ENCODE assay signal across 27 mouse cellular contexts in genomic region chr16:11905216-11905615, GRCm38 (mm10).
"Had no signal": no experiment of that assay in that cellular context is flagged by ENCODE, and none has a peak within 500 bp of the region (broad histone marks: within the 10 kb centered on the region; RNA-seq: fewer than 3 reads in every experiment).

No protein-coding gene starts in this region.

- H3K9ac ChIP-seq: embryonic facial prominence, embryonic 12.5 days; embryonic facial prominence, embryonic 13.5 days; embryonic facial prominence, embryonic 15.5 days; forebrain, embryonic 12.5 days; forebrain, embryonic 13.5 days; forebrain, embryonic 15.5 days; forebrain, postnatal 0 days had no signal

- H3K27me3 ChIP-seq: embryonic facial prominence, embryonic 12.5 days; embryonic facial prominence, embryonic 13.5 days; embryonic facial prominence, embryonic 15.5 days; forebrain, embryonic 12.5 days; forebrain, embryonic 13.5 days; forebrain, embryonic 15.5 days had no signal

- H3K36me3 ChIP-seq: embryonic facial prominence, embryonic 10.5 days; embryonic facial prominence, embryonic 12.5 days; embryonic facial prominence, embryonic 13.5 days; embryonic facial prominence, embryonic 15.5 days; forebrain, embryonic 10.5 days; forebrain, embryonic 12.5 days; forebrain, embryonic 15.5 days had no signal

- H3K4me2 ChIP-seq: embryonic facial prominence, embryonic 12.5 days; embryonic facial prominence, embryonic 13.5 days; embryonic facial prominence, embryonic 15.5 days; forebrain, embryonic 12.5 days; forebrain, embryonic 13.5 days; forebrain, embryonic 15.5 days had no signal

- H3K9me3 ChIP-seq: embryonic facial prominence, embryonic 10.5 days; embryonic facial prominence, embryonic 12.5 days; embryonic facial prominence, embryonic 13.5 days; embryonic facial prominence, embryonic 15.5 days; forebrain, embryonic 10.5 days; forebrain, embryonic 12.5 days; forebrain, embryonic 13.5 days; forebrain, embryonic 15.5 days had no signal

- DNase-seq: cerebellum, adult 2 months; cerebellum, adult 8-10 months; cerebellum, adult 9-10 months; cerebellum, adult 9-11 months; cerebellum, postnatal 10 days; cerebellum, postnatal 14 days; cerebellum, postnatal 25 days; cerebellum, postnatal 36 days; embryo, embryonic 11 days; forebrain, postnatal 0 days; gastrocnemius, adult 2 months; gastrocnemius, postnatal 10 days; gastrocnemius, postnatal 14 days; gastrocnemius, postnatal 25 days; gastrocnemius, postnatal 36 days; heart, adult 18-20 months had no signal

- H3K4me3 ChIP-seq: embryonic facial prominence, embryonic 10.5 days; embryonic facial prominence, embryonic 12.5 days; embryonic facial prominence, embryonic 13.5 days; embryonic facial prominence, embryonic 15.5 days; erythroblast, embryonic 14.5 days; forebrain, embryonic 10.5 days; forebrain, embryonic 12.5 days; forebrain, embryonic 13.5 days; forebrain, embryonic 15.5 days; gastrocnemius, adult 2 months had no signal

- ATAC-seq: forebrain, embryonic 13.5 days; forebrain, embryonic 14.5 days; forebrain, embryonic 15.5 days; forebrain, embryonic 16.5 days; forebrain, postnatal 0 days had no signal

- H3K27ac ChIP-seq: embryonic facial prominence, embryonic 10.5 days; embryonic facial prominence, embryonic 12.5 days; embryonic facial prominence, embryonic 13.5 days; embryonic facial prominence, embryonic 15.5 days; forebrain, embryonic 10.5 days; forebrain, embryonic 12.5 days; forebrain, embryonic 13.5 days; forebrain, embryonic 15.5 days; gastrocnemius, adult 2 months had no signal
